Mouse (Mus musculus): ENCODE results near the gene Wnt3.

GRCm38 (mm10) chr11:103831766-103832165 is 57.8 kb downstream of the Wnt3 start:
- TF ChIP-seq EP300 (IDR thresholded peaks at IDR 0.05; ENCODE audit: insufficient read depth, low read depth, low read length) (no peak), POLR2A (IDR thresholded peaks at IDR 0.05; ENCODE audit: insufficient read depth, low read depth, low read length) (no peak), CTCF (IDR thresholded peaks at IDR 0.05) (no peak)

Data from heart, adult 2 months (tissue).